Mouse (Mus musculus) urinary bladder, postnatal 10 days (tissue): ENCODE measurements around the gene Btbd3.
A peak's percentile ranks its signal among the peaks of the same experiment; 100 is the strongest.

Experiments used
- DNase-seq: peaks from one replicate; pipeline ENCODE4 v3.0.0; 2022; ENCODE audit warnings: low spot score

Gene Btbd3

GRCm38 (mm10) chr2:138256411-138256810 is at the start of gene Btbd3:
Gene Btbd3, plus strand, starts transcription at chr2:138256565.
- peak; percentile 54 for DNase-seq

- no peak for DNase-seq
Observed at GRCm38 (mm10) chr2:138215561-138215960, 40.8 kb upstream of the Btbd3 start.

- DNase-seq: no peak
Observed at GRCm38 (mm10) chr2:138220269-138220668, 36.1 kb upstream of the Btbd3 start.

DNA sequence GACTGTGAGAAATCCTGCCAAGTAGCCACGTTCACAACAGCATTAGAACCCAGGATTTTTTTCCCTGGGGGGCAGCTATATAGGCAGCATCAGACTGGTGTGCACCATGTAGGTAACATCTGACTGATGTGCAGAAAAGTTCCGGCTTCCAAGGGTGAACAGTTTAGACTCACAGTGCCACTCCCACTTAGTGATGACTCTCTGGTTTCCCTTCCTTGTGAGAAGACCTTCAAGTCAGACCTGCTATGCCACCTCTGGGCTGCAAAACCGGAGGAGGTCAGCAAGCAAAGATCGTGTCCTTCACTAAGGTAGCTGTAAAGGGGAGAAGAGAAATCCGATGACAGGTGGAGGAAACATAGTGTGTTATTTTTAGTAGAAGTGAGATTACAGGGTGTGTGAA is 24.1 kb upstream of the Btbd3 start:
- no peak for DNase-seq

DNA sequence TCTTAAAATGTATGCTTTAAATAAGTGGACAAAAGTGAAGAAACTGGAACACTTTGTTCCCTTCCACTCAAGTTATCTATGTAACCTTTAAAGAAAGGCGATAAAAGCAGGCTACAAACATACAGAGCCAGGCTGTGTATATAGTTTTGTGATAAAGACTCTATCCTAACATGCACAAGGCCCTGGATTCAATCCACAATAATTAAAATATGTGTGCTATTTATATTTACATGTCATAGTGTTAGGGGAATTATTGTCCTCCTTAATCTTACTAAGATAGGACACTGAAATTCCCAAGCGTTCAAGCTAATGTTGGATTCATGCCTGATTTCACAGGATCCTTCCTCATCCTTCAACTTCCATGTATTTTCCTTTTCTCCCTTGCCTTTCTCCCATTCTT is 20.2 kb upstream of the Btbd3 start:
- DNase-seq: no peak

DNA sequence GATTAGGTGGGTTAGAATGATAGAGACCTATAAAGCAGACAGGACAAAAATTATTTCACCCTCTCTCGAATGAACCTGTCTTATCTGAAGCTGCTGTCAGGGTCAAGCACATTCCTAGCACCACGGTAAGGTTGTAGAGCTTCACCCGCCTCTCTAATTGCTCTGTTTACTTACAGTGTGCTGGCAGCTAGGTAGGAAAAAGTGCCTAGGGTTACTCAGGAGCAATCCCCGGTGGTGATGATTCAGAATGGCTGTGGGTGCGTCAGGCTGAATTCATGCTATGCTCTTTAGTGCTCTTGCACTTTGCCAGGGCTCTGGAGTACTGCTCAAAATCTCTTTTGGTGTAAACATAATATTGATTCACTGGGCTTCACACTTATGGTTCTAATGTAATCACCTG is 13.9 kb upstream of the Btbd3 start:
- DNase-seq: no peak

GRCm38 (mm10) chr2:138245631-138246289 is 10.6 kb upstream of the Btbd3 start:
- DNase-seq: no peak

DNA sequence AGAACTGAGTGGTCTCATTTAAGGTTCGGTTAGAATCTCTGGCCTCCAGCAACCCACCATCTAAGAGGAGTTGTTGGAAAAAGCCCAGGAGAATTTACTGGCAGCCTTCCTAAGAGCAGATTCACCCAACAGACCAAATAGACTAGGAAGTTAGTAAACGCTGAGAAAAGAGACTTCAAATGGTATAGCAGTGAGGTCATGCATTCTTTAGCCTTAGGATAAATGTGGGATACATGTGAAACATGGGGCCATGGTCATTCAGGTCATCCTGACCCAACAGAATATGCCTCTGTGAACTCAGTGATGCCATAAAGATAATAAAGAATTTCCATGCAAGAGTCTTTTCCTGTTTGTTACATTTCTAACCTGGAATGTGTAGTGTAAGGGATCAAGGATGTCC is 8.4 kb upstream of the Btbd3 start:
- no peak for DNase-seq

GRCm38 (mm10) chr2:138256851-138257471 is 596 bp downstream of the Btbd3 start:
- no peak for DNase-seq

DNA sequence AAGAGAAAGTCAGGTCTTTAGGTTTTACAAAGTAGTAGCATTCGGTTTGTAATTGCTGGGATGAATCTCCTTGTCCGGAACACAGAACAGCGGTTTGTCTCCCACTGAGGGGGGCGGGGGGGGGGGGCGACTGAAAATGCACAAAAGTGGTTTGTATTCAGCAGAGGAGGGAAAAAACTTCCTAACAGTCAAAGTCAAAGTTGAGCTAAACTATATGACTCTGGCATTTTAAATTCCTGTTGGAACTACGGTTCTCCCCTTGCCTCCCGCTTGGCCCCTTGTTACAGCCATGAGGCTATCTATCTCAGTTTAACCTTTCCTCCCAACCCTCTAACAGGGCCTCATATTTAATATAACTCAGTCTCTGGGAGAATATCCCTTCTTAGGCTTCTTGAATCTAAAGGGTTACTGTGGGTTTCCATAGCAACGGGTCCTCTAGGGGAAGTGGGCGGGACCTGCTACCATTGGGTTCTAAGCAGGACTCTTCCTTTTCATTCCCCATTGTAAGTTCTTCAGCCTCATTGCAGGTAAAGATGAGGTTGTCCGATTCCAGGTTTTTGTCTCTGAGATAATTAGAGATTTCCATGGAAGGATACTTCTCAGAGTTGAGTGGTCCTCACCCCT is 1.4 kb downstream of the Btbd3 start:
- no peak for DNase-seq

DNA sequence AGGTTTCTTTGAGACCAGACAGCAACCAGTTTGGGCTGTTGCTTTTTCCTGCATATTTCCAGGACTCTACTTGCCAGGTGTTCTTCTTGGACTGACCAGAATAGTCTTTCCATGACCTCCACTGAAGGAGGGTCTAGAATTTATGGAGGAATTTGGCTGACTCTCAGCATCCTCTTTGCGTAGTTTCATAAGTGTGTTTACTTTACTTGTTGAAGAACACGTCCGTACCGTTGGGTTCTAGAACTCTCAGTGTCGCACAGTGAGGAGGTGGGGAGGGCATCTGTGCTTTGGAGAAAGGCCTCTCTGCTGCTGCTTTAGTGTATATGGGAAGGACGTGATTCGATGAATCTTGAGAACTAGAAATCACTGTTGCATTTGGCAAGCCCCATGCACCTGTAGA is 4.8 kb downstream of the Btbd3 start:
- DNase-seq: no peak

GRCm38 (mm10) chr2:138262885-138263284 is 6.5 kb downstream of the Btbd3 start:
- no peak for DNase-seq

GRCm38 (mm10) chr2:138265356-138266005 is 9.1 kb downstream of the Btbd3 start:
- DNase-seq: no peak

- DNase-seq: no peak
Observed at GRCm38 (mm10) chr2:138266679-138267078, 10.3 kb downstream of the Btbd3 start.

DNA sequence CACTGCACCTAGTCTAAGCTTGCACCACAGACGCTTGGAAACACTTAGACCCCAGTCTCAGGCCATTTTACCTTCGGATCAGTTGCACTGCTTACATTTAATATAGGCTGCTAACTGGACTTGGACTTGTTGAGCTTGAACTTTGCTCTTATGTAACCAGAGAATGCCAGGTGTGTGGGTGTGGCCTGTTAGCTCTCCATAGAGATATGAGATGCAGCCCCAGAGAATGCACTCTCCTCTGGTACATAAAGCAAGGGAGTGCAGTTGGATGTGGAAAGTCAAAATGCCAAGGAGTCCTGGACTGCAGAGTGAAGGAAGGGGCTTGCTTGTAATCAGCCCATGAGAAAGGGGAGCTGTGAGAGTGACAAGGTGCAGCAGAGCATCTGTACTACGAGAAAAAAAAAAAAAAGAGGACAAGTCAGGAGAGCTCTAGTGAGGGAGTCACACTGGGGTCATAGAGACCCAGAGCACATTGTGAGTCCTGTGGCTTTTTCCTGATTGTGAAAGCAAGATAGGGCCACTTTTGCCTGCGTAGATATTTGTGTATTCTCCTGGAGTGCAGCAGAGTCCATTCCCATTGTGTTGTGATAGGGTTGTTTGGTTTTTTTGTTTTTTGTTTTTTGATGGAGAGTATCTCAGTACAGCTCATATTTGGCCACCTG is 11.6 kb downstream of the Btbd3 start:
- no peak for DNase-seq

DNA sequence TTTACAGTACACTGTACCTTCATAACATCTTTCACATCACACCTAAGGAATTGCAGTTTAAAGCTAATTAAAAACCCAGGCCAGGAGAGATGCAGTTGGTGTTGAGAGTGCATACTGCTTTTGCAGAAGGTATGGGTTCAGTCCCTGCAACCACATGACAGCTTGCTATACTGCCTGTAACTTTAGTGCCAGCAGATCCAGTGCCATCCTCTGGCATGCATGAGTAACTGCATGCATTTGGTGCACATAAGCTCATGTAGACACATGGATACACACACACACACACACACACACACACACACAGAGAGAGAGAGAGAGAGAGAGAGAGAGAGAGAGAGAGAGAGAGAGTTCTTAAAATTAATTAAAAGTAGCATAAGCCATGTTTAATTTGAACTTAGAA is 13.0 kb downstream of the Btbd3 start:
- DNase-seq: no peak

GRCm38 (mm10) chr2:138273404-138274073 is 17.2 kb downstream of the Btbd3 start:
- no peak for DNase-seq

DNA sequence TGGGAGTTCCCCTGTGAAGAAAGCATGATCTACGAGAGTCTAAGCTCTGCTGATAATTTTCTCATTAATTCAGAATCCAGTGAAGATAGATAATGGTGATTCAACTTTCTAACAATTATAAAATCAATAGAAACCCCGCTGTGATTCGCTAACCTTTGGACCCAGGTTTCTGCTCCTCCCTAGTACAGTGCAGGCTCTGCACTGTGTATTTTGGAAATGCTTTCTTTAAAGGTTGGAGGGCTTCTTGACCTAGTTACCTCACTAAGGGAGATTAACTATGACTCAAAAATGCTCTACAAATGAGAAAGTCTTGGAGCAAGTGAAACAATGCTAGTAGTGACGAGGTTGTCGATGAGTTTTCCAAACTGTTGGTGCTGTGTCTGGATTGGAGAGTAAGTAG is 17.7 kb downstream of the Btbd3 start:
- no peak for DNase-seq

- no peak for DNase-seq
Observed at GRCm38 (mm10) chr2:138277842-138278691, 21.7 kb downstream of the Btbd3 start.

DNA sequence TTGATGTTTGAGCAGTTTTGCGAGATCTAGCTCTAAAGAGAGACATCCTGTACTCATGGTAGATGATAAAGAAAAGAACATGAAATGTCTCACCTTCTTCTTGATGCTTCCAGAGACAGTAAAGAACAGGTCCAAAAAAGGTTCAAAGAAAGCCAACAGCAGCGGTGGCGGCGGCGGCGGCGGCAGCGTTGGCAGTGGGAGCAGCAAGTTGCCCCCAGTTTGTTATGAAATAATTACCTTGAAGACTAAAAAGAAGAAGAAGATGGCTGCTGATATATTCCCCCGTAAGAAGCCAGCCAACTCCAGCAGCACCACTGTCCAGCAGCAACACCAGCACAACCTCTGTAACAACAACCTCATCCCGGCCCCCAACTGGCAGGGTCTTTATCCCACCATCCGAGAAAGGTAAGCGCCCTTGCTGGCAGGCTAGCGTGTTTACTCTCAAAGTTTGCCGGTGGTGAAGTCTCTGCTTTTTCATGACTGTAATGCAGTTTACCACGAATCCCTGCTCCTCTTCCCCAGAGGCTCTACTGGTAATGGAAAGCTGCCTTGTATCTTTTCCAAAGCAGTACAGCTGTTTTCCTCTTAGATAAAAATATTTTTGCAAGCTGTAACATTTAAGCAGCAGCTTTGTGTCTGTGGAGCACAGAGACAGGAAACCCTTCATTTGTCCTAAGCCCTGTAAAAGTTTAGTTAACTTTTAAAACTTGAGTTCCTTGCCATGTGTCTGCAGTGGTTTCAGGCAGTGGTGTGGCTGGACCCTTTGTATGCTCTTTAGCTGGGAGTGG is 22.7 kb downstream of the Btbd3 start:
- DNase-seq: no peak
